ENCODE assay signal across 33 mouse cellular contexts in genomic region chr16:43618286-43618685, GRCm38 (mm10). TPM values are rescaled to one million over a fixed set of nuclear protein-coding genes. Genes with fewer than 3 reads are reported as not detected.
DNase-seq lines count a peak whose midpoint lies in the region; ATAC-seq and TF ChIP-seq lines count a peak whose summit lies in the region.
"Had no signal": no experiment of that assay in that cellular context is flagged by ENCODE, and none has a peak within 500 bp of the region (broad histone marks: within the 10 kb centered on the region; RNA-seq: fewer than 3 reads in every experiment).

No protein-coding gene starts in this region.

- H3K4me1 ChIP-seq in forebrain, embryonic 10.5 days = peaks cover 62% of the 10 kb centered on the region
- H3K4me1 ChIP-seq in forebrain, embryonic 11.5 days (replicated peaks; ENCODE audit: control insufficient read depth, insufficient read depth, low read length) = peaks cover 16% of the 10 kb centered on the region; the same call in 1 of the 2 replicates
- peaks cover 61% of the 10 kb centered on the region for H3K4me1 ChIP-seq in midbrain, embryonic 10.5 days
- H3K4me1 ChIP-seq in midbrain, postnatal 0 days (ENCODE audit: insufficient read depth, low read length) = no peaks in the 10 kb centered on the region
- H3K4me1 ChIP-seq in MEL (ENCODE audit: control insufficient read depth in 1 of 2, insufficient read depth in 2 of 2, low read length in 2 of 2) = peaks cover 0 to 11% of the 10 kb centered on the region in 2 experiments; a peak in 2 of 4 replicates

- H3K27me3 ChIP-seq in forebrain, embryonic 10.5 days (ENCODE audit: poor library complexity, severe bottlenecking) = no peaks in the 10 kb centered on the region
- no peaks in the 10 kb centered on the region for H3K27me3 ChIP-seq in forebrain, embryonic 11.5 days (ENCODE audit: control insufficient read depth, insufficient read depth, low read length)
- H3K27me3 ChIP-seq in midbrain, embryonic 10.5 days (ENCODE audit: low read depth, poor library complexity, severe bottlenecking) = no peaks in the 10 kb centered on the region
- H3K27me3 ChIP-seq in midbrain, postnatal 0 days (ENCODE audit: insufficient read depth, low read length) = no peaks in the 10 kb centered on the region
- no peaks in the 10 kb centered on the region for H3K27me3 ChIP-seq in MEL (ENCODE audit: control insufficient read depth in 1 of 2, insufficient read depth in 2 of 2, low read length in 2 of 2)
- H3K27me3 ChIP-seq: embryonic facial prominence, embryonic 15.5 days; heart, embryonic 15.5 days; midbrain, embryonic 13.5 days; Patski had no signal

- H3K4me2 ChIP-seq in forebrain, embryonic 11.5 days (ENCODE audit: low read depth, low read length, severe bottlenecking) = no peak overlapping the region
- H3K4me2 ChIP-seq in midbrain, postnatal 0 days (ENCODE audit: low read depth, low read length, poor library complexity, severe bottlenecking) = no peak overlapping the region
- H3K4me2 ChIP-seq: embryonic facial prominence, embryonic 15.5 days; heart, embryonic 15.5 days; midbrain, embryonic 13.5 days had no signal

- H3K9me3 ChIP-seq in forebrain, embryonic 10.5 days = no peaks in the 10 kb centered on the region
- no peaks in the 10 kb centered on the region for H3K9me3 ChIP-seq in forebrain, embryonic 11.5 days (ENCODE audit: control insufficient read depth, low read length)
- no peaks in the 10 kb centered on the region for H3K9me3 ChIP-seq in midbrain, embryonic 10.5 days (replicated peaks)
- H3K9me3 ChIP-seq in midbrain, postnatal 0 days (ENCODE audit: low read length) = no peaks in the 10 kb centered on the region
- H3K9me3 ChIP-seq in MEL (replicated peaks; ENCODE audit: insufficient read depth, low read length) = no peaks in the 10 kb centered on the region
- H3K9me3 ChIP-seq: embryonic facial prominence, embryonic 15.5 days; heart, embryonic 15.5 days; midbrain, embryonic 13.5 days had no signal

- no peak overlapping the region for H3K4me3 ChIP-seq in forebrain, embryonic 10.5 days
- no peak overlapping the region for H3K4me3 ChIP-seq in forebrain, embryonic 11.5 days (ENCODE audit: low read depth, low read length)
- H3K4me3 ChIP-seq in midbrain, embryonic 10.5 days = no peak overlapping the region
- no peak overlapping the region for H3K4me3 ChIP-seq in midbrain, postnatal 0 days (ENCODE audit: low read depth, low read length)
- peak overlapping the region; percentile 65 to 68 for H3K4me3 ChIP-seq in MEL (ENCODE audit: control insufficient read depth in 1 of 2, insufficient read depth in 1 of 2, low read depth in 2 of 2, low read length in 2 of 2)
- H3K4me3 ChIP-seq: embryonic facial prominence, embryonic 15.5 days; heart, embryonic 15.5 days; midbrain, embryonic 13.5 days; myocyte had no signal

- no peak overlapping the region for H3K9ac ChIP-seq in forebrain, embryonic 11.5 days (ENCODE audit: low read length)
- H3K9ac ChIP-seq in midbrain, postnatal 0 days (replicated peaks; ENCODE audit: low read length, poor library complexity, severe bottlenecking) = no peak overlapping the region
- peak overlapping the region; percentile 65 for H3K9ac ChIP-seq in MEL (ENCODE audit: control insufficient read depth, low read depth, low read length, poor library complexity, severe bottlenecking)
- H3K9ac ChIP-seq: embryonic facial prominence, embryonic 15.5 days; heart, embryonic 15.5 days; liver, postnatal 0 days; midbrain, embryonic 13.5 days had no signal

- TF ChIP-seq EP300 in MEL (IDR thresholded peaks at IDR 0.05; ENCODE audit: low read depth in 1 of 2, low read length in 2 of 2) = no peak

- H3K79me2 ChIP-seq in MEL (ENCODE audit: control insufficient read depth, insufficient read depth, low read length, poor library complexity) = no peaks in the 10 kb centered on the region

- ATAC-seq in forebrain, embryonic 11.5 days (replicated peaks; ENCODE audit: low FRiP score) = no peak
- ATAC-seq in midbrain, postnatal 0 days (ENCODE audit: low FRiP score) = no peak
- ATAC-seq in monocyte, adult 5-6 weeks (replicated peaks; ENCODE audit: insufficient number of reproducible peaks, low FRiP score, low TSS enrichment, poor library complexity, severe bottlenecking) = 0 out of 2 replicates have a peak, but pooled peaks have one; percentile 13
- ATAC-seq: hindbrain, embryonic 16.5 days; liver, postnatal 0 days; midbrain, embryonic 13.5 days; Patski had no signal

- TF ChIP-seq POLR2A in MEL (IDR thresholded peaks at IDR 0.05; ENCODE audit: control insufficient read depth in 1 of 2, insufficient read depth in 1 of 2, low read depth in 1 of 2, low read length in 2 of 2, poor library complexity in 1 of 2) = peak; percentile 27 to 60; a peak in 1 of 4 replicates

- H3K27ac ChIP-seq in forebrain, embryonic 10.5 days = peak overlapping the region; percentile 52; the same call in 1 of the 2 replicates
- no peak overlapping the region for H3K27ac ChIP-seq in forebrain, embryonic 11.5 days (ENCODE audit: low read depth, low read length)
- 0 out of 2 replicates have a peak overlapping the region, but pooled peaks have one; percentile 49 for H3K27ac ChIP-seq in midbrain, embryonic 10.5 days (replicated peaks)
- no peak overlapping the region for H3K27ac ChIP-seq in midbrain, postnatal 0 days (ENCODE audit: low read depth, low read length)
- peak overlapping the region; percentile 26; the same call in 1 of the 2 replicates for H3K27ac ChIP-seq in MEL (ENCODE audit: control insufficient read depth, low read depth, low read length)
- H3K27ac ChIP-seq: embryonic facial prominence, embryonic 15.5 days; heart, embryonic 15.5 days; kidney, postnatal 0 days; midbrain, embryonic 13.5 days had no signal

- 89% methylated on average over 23 of the region's 23 CpGs for WGBS in forebrain, embryonic 10.5 days
- 88% methylated on average over 23 of the region's 23 CpGs for WGBS in forebrain, embryonic 11.5 days
- WGBS in midbrain, embryonic 10.5 days = 88% methylated on average over 23 of the region's 23 CpGs
- 94% methylated on average over 23 of the region's 23 CpGs for WGBS in midbrain, postnatal 0 days

- no peak for TF ChIP-seq RAD21 in MEL (IDR thresholded peaks at IDR 0.05; ENCODE audit: low read depth, low read length)

- H3K36me3 ChIP-seq in forebrain, embryonic 10.5 days (replicated peaks) = peaks cover 8% of the 10 kb centered on the region
- no peaks in the 10 kb centered on the region; the same call in 1 of the 2 replicates for H3K36me3 ChIP-seq in forebrain, embryonic 11.5 days (ENCODE audit: control insufficient read depth, insufficient read depth, low read length)
- peaks cover 22% of the 10 kb centered on the region for H3K36me3 ChIP-seq in midbrain, embryonic 10.5 days
- peaks cover 3% of the 10 kb centered on the region for H3K36me3 ChIP-seq in midbrain, postnatal 0 days (ENCODE audit: insufficient read depth, low read length)
- H3K36me3 ChIP-seq in MEL (ENCODE audit: control insufficient read depth in 1 of 2, insufficient read depth in 2 of 2, low read length in 2 of 2) = peaks cover 0 to 8% of the 10 kb centered on the region in 2 experiments; a peak in 2 of 4 replicates
- H3K36me3 ChIP-seq: embryonic facial prominence, embryonic 15.5 days had no signal

- no peak for DNase-seq in forebrain, embryonic 10.5 days (ENCODE audit: extremely low spot score, low spot score)
- DNase-seq in forebrain, embryonic 11.5 days (ENCODE audit: low spot score) = no peak
- no peak for DNase-seq in midbrain, embryonic 10.5 days (ENCODE audit: low spot score)
- no peak for DNase-seq in midbrain, postnatal 0 days (ENCODE audit: low spot score)
- DNase-seq in MEL (ENCODE audit: low read depth, low spot score) = peak; percentile 80
- no peak for DNase-seq in urinary bladder, postnatal 10 days (ENCODE audit: low spot score)
- no peak for DNase-seq in cerebellum, postnatal 14 days
- DNase-seq: cerebellum, adult 8-10 months; gastrocnemius, postnatal 14 days; kidney, adult 18-20 months; left cerebral cortex, postnatal 4 days; liver, postnatal 0 days; lung, postnatal 10 days; right cerebral cortex, postnatal 25 days; thymus, adult 2 months had no signal

- TF ChIP-seq CTCF in midbrain, postnatal 0 days (IDR thresholded peaks at IDR 0.05) = no peak
- no peak for TF ChIP-seq CTCF in MEL (IDR thresholded peaks at IDR 0.05 in 2 of 3, conservative IDR thresholded peaks at IDR 0.05 in 1 of 3; ENCODE audit: control insufficient read depth in 1 of 3, insufficient read depth in 1 of 3, low read depth in 2 of 3, low read length in 3 of 3, poor library complexity in 1 of 3, severe bottlenecking in 1 of 3)

TF ChIP-seq in MEL, 35 proteins besides CTCF, POLR2A, EP300 and RAD21 (continues in another document):
- no peak for TF ChIP-seq MAZ (IDR thresholded peaks at IDR 0.05; ENCODE audit: low read depth, low read length)
- no peak for TF ChIP-seq TCF12 (IDR thresholded peaks at IDR 0.05; ENCODE audit: low read depth, low read length)
- no peak; the same call in 1 of the 2 replicates for TF ChIP-seq TBP (IDR thresholded peaks at IDR 0.05; ENCODE audit: low read depth, low read length)
- no peak for TF ChIP-seq JUND (IDR thresholded peaks at IDR 0.05; ENCODE audit: low read depth, low read length)
- peak; percentile 45 for TF ChIP-seq USF1 (IDR thresholded peaks at IDR 0.05; ENCODE audit: low read depth, low read length)
- no peak for TF ChIP-seq MAFK (IDR thresholded peaks at IDR 0.05; ENCODE audit: borderline replicate concordance, low read depth, low read length)
- no peak for TF ChIP-seq POLR2AphosphoS5 (IDR thresholded peaks at IDR 0.05; ENCODE audit: borderline replicate concordance, low read depth, low read length)
- no peak for TF ChIP-seq BHLHE40 (IDR thresholded peaks at IDR 0.05; ENCODE audit: borderline replicate concordance, low read depth, low read length)
- TF ChIP-seq NELFE (IDR thresholded peaks at IDR 0.05; ENCODE audit: low read depth, low read length) = peak; percentile 27; the same call in 1 of the 2 replicates
- no peak for TF ChIP-seq ZC3H11A (IDR thresholded peaks at IDR 0.05; ENCODE audit: low read depth, low read length)
- no peak for TF ChIP-seq USF2 (IDR thresholded peaks at IDR 0.05; ENCODE audit: borderline replicate concordance in 1 of 2, insufficient read depth in 1 of 2, low read depth in 1 of 2, low read length in 2 of 2)
- no peak for TF ChIP-seq SMC3 (IDR thresholded peaks at IDR 0.05; ENCODE audit: low read depth, low read length)
- TF ChIP-seq ZKSCAN1 (IDR thresholded peaks at IDR 0.05; ENCODE audit: low read depth, low read length) = no peak

RNA-seq across cellular contexts. Expression of gene Tigit, which starts 45.7 kb away (rescaled TPM):
- polyA plus RNA-seq in forebrain, embryonic 10.5 days (2016; fragmentation: Nextera tagmentation; extraction: Ambion mirVana) = not detected in 2 replicates
- not detected in 2 replicates for polyA plus RNA-seq in forebrain, embryonic 11.5 days (2014; fragmentation: Nextera tagmentation; extraction: Ambion mirVana)
- polyA plus RNA-seq in midbrain, embryonic 10.5 days (2016; fragmentation: Nextera tagmentation; extraction: Ambion mirVana) = not detected in 2 replicates
- total RNA-seq in midbrain, postnatal 0 days (2014; rRNA removed) = not detected in 2 replicates
- 0.17 TPM in 1 of 2 replicates, not detected in the other for polyA plus RNA-seq in midbrain, postnatal 0 days (2015; fragmentation: Nextera tagmentation; extraction: Ambion mirVana)
- total RNA-seq in MEL (2012; rRNA removed) = 0.39 and 0.85 TPM in 2 replicates
- polyA plus RNA-seq in MEL (2012; ENCODE audit: insufficient read depth in 1 of 2, insufficient read length in 2 of 2, low read depth in 1 of 2, low replicate concordance in 2 of 2, missing spikeins in 1 of 2) = 1 to 10 TPM in 1 of 2 experiments, not detected in 1; 7.5 TPM
- total RNA-seq in monocyte, adult 5-6 weeks (2017) = 5.7 to 20.8 TPM (median 19.6 TPM) in 3 replicates
- total RNA-seq: adrenal gland, postnatal 4 days; common myeloid progenitor, adult 5-6 weeks; gastrocnemius, postnatal 14 days; heart, adult 8-10 months; hematopoietic stem cell, adult 5-6 weeks; layer of hippocampus, adult 8-10 months; left cerebral cortex, adult 18-20 months; left cerebral cortex, postnatal 4 days; liver, adult 2 months; megakaryocyte progenitor cell, adult 5-6 weeks; neutrophil, adult 5-6 weeks had no signal
- polyA plus RNA-seq: heart, embryonic 15.5 days; hindbrain, embryonic 16.5 days; kidney, postnatal 0 days; midbrain, embryonic 13.5 days; Patski; stomach, embryonic 14.5 days had no signal

Comparison
In these comparisons a context has a peak if more than half of its experiments do, and no peak if none do; other contexts are left out.
1. H3K27ac ChIP-seq: peak in forebrain, embryonic 10.5 days (single experiment), midbrain, embryonic 10.5 days (single experiment) and MEL (single experiment); none in forebrain, embryonic 11.5 days (single experiment) and midbrain, postnatal 0 days (single experiment).
2. H3K4me3 ChIP-seq: peak in MEL (2 of 2); none in forebrain, embryonic 10.5 days (single experiment), forebrain, embryonic 11.5 days (single experiment), midbrain, embryonic 10.5 days (single experiment) and midbrain, postnatal 0 days (single experiment).